Mouse (Mus musculus): Measurements from ENCODE around the gene Mterf4.

Mterf4 gene

GRCm38 (mm10) chr1:93268246-93268645 is 37.5 kb downstream of the Mterf4 start:
- no peak for DNase-seq (ENCODE audit: low spot score in 2 of 2)

- peak in 1 of 2 experiments; percentile 4 for DNase-seq (ENCODE audit: low spot score in 2 of 2)
Measured at GRCm38 (mm10) chr1:93267207-93267606, 38.5 kb downstream of the Mterf4 start.

- no peak for DNase-seq (ENCODE audit: low spot score in 2 of 2)
Measured at GRCm38 (mm10) chr1:93257560-93257959, 48.2 kb downstream of the Mterf4 start.

- DNase-seq (ENCODE audit: low spot score in 2 of 2), result no peak
Measured at GRCm38 (mm10) chr1:93255761-93256160, 50.0 kb downstream of the Mterf4 start.

GRCm38 (mm10) chr1:93252586-93252985 is 53.1 kb downstream of the Mterf4 start:
- no peak for DNase-seq (ENCODE audit: low spot score in 2 of 2)

Data from cerebellum, postnatal 4 days (tissue).